Mouse (Mus musculus) CD4-positive, CD25-positive, alpha-beta regulatory T cell, adult 2 months (primary cell): Measurements from ENCODE around the gene Tshr.
"Not testable (repeated sequence)": the region's sequence is repeated elsewhere in the genome, so short reads cannot be mapped to it uniquely, and the experiment has no call there.

Experiments used
- DNase-seq: peaks from one replicate; pipeline ENCODE4 v3.0.0-alpha.2; 2012; ENCODE audit warnings: low read depth, low spot score

The Tshr gene

DNA sequence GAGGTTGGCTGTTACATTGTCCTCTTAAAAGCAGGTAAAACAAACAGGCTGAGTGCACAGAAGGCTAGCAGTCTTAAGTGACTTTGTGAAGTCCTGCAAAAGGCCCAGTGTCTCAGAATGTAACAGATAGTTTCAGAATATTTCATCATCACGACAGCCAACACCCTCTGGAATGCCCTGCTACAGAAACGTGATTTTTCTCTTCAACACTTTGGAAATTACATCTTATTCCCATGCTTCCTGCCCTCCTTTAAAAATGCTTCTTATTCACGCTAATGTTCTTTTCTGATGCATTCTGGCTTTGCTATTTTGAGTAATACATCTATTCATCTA lies 111.8 kb downstream of the Tshr start:
- DNase-seq, result no peak

- no peak for DNase-seq
These were observed 116.1 kb downstream of the Tshr start for GRCm38 (mm10) chr12:91500475-91500874.

GRCm38 (mm10) chr12:91511766-91512165 lies 127.4 kb downstream of the Tshr start:
- no peak for DNase-seq

DNA sequence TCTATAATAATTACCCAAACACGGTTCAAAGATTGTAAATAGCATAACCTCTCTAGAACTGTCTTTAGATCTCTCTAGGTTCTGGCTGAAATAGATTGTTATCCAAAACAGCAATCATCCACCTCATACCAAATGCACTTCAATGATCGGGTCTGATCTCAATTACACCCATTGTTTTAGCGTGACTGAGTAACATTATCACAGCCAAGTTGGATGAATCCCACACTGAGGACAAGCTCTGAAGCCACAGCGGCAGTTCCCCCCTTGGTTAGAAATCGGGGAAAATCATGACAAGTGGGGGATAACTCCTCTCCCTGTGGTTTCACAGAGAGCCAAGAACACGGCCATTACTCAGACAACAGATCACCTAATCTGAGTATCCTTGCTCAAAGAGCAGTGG lies 129.6 kb downstream of the Tshr start:
- DNase-seq, result no peak

- DNase-seq, result no peak
These were observed 133.4 kb downstream of the Tshr start for GRCm38 (mm10) chr12:91517808-91518207.

DNA sequence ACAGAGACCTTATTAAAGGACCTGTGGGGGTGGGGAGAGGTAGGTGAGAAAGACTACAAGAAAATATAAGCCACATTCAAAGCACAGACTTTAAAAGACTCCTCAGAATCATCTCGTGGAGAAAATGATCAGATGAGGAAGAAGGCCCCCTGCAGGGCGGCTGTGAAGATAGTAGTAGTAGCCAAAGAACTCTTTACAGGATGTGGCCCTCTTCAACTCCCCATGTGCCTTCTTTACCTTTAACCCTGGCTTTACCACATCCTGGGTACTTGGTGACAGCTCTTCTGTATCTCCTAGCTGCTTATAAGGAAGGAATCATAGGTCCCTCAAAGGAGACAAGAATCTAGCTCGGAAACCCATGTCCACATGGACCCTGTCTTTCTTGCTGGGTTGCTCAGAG lies 139.3 kb downstream of the Tshr start:
- DNase-seq, result peak; percentile 51

- no peak for DNase-seq
These were observed 150.2 kb downstream of the Tshr start for GRCm38 (mm10) chr12:91534514-91534913.

DNA sequence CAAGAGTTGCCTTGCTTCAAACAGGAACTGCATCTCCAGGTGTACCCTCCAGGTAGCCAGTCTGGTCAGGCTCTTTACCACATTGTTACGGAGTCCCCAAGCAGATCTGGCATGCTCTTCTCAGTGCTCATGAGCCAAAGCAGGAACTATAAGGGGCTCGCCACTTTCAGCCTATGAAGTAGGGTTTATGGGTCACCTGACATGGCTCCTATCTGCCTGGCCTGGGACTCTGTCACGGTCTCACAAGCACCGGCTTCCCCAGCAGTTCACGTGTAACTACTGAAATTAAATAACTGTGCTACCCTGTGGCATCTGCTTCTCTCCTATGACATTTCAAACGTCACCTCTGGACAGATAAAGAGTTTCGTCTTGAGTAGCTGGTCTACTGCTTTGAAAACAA lies 155.8 kb downstream of the Tshr start:
- DNase-seq, result no peak

GRCm38 (mm10) chr12:91549471-91549870 lies 165.1 kb downstream of the Tshr start:
- no peak for DNase-seq

DNA sequence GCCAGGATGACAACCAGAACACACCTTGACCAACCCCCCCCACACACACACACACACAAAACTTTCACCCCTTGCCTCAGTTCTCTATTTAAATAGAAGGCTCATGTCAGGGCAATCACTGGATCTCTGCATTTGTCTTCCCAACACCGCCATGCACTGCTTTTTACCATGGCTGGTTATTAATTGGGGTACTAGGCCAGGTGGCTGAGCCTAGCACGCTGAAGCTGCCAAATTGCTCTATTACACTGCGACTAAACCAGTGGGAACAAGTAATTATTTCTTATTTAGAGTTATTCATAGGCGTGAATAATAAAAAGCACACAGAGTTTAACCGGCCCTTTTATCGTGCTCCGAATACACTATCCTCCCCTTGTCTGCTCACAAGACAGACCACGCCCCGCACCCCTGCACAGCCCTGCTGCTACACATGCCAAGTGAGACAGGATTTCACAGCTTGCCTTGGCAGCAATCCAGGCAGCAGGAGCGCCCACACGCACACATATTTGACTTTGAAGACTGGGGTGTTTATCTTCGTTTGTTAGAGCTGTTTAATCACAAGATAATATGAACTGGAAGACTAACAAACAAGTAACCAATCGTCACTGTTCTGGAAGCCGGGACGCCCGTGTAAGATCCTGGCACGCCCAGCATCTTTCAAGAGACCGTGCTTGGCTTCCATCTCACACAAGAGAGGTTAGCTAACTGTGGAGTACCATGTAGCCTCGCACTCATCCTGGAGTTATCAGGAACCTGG lies 167.6 kb downstream of the Tshr start:
- no peak for DNase-seq

GRCm38 (mm10) chr12:91557358-91558005 lies 173.1 kb downstream of the Tshr start:
- not testable (repeated sequence) for DNase-seq

DNA sequence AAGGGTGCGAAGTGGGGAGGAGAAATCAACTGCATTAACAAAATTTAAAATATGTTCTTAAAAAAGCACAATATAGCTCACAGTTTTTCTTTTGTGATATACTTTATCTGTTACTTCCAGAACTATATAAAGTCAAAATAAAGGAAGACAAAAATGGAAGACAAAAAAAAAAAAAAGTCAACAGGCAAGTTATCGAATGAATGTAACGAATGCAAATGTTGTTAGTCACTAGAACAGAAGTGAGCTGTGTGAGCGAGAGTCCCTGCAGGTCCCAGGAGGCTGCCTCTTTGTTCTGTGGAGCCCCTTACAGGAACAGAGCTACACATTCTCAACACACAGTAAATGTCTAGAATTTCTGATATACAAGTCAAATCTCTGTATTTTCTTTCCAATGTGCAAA lies 173.8 kb downstream of the Tshr start:
- DNase-seq, result not testable (repeated sequence)

DNA sequence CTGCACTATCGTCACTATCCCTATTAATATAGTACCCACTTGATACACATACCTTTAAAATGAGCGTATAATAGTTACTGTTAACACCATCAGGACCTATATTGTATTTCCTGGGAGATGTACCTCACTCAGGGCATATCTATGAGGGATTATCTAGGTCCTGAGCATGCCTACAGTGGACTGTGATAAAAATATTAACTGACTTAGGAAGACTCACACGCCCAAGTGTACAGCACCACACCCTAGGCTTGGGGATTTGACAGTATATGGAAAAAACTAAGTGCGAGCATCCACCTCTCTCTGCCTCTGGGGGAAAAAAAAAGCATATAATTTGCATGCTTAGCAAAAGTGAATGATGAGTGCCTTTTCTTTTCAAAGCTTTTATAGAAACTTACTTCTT lies 182.8 kb downstream of the Tshr start:
- DNase-seq, result no peak

DNA sequence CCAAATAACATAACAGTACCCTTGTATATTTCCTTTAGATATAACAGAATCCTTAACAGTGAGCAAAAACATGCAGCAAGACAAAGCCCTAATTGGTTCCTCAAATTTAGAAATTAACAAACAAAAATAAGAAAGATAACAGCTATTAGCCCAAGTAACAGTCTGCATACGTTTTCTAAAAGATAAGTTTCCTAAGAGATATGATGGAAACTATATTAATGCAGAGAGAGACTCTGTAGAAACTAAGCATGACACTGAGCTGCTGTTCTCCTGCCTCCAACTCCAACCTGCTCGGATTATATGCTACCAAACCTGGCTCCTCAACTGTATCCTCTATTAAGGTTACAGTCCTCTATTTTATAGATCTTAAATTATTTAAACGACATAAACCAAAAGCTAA lies 184.9 kb downstream of the Tshr start:
- DNase-seq, result no peak

- DNase-seq, result no peak
These were observed 187.3 kb downstream of the Tshr start for GRCm38 (mm10) chr12:91571708-91572107.

- DNase-seq, result no peak
These were observed 195.3 kb downstream of the Tshr start for GRCm38 (mm10) chr12:91579665-91580064.

- no peak for DNase-seq
These were observed 197.1 kb downstream of the Tshr start for GRCm38 (mm10) chr12:91581204-91582070.

DNA sequence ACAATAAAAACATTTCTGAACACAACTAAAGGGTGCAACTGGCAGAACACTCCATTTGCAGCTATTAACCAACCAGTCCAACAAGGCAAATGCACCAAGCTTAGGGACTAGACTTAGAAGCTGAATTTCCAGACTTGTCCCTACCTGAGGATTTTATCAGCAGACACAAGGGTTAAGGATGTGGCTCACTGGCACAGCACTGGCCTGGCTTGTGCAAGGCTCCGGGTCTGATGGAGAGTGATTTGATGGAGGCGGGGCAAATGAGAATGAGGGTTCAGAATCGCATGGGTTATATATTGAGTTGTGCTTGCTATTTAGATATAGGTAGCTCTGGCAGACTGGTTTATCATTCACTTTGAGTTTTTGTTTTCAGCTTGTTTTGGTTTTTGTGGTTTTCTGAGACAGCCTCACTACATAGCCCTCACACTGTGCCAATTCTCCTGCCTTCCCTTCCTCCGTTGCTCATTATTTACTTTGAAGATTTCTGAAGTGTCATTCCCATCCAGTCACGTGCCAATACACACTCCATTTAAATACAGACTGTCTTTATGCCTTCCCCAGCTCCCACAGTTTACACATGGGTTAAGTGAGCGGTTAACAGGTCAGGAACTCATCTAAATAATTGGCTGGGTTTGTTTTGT lies 198.1 kb downstream of the Tshr start:
- DNase-seq, result no peak

- no peak for DNase-seq
These were observed 199.0 kb downstream of the Tshr start for GRCm38 (mm10) chr12:91583409-91583808.

DNA sequence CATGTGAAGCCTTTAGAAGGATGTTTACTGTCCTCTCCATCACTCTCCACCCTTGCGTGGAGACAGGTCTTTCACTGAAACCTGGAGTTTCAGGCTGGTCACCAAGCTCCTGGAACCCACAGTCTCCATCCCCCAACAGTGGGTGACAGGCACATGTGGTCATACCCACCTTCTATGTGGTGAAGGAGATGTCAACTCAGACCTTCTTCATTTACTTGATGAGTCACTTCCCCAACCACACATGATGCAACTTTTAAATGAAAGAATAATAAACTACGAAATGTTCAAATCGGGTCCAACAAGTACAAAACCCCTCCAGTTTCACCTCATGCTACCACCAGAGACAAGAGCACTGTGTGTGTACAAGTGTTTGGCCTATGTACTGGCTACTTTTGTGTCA lies 200.8 kb downstream of the Tshr start:
- no peak for DNase-seq

DNA sequence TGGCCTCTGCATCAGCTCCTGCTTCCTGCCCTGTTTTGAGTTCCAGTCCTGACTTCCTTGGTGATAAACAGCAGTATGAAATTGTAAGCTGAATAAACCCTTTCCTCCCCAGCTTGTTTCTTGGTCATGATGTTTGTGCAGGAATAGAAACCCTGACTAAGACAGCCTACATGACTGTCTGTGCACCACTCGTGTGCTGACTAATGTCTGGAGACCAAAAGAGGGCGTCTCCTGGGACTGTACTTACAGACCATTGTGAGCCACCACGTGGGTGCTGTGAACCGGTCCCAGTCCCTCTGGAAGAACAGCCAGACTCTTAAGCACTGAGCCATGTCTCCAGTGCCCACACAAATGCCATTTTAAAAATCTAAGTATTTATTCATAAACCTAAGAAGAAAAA lies 201.5 kb downstream of the Tshr start:
- DNase-seq, result not testable (repeated sequence)

DNA sequence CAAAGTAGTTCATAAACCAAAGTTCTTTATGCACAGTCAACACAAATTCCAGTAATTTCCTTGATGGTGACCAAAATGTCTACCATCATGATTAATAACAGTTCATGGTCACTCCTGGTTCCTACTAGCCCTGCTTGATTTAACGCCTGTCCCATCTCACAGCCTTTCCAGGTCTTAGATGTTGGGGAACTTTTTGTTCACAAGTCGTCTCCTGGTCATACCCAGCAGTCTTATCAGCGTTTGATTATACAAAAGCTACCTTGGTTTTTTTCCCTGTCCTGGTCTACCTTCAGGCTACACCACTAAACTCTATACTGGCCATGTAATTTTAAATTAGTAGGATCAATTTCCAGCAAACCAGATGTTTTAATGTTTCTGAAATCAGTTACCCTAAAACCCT lies 202.7 kb downstream of the Tshr start:
- peak; percentile 2 for DNase-seq
